Mouse (Mus musculus): Measurements from ENCODE around the gene Tef.
A peak's percentile ranks its signal among the peaks of the same experiment; 100 is the strongest.

The Tef gene

GRCm38 (mm10) chr15:81798421-81798820 lies 3.8 kb upstream of the Tef start:
- DNase-seq (ENCODE audit: low spot score in 2 of 2), result no peak

- no peak for DNase-seq (ENCODE audit: low spot score in 2 of 2)
Measured at GRCm38 (mm10) chr15:81800391-81800790, 1.8 kb upstream of the Tef start.

- DNase-seq (ENCODE audit: low spot score in 2 of 2), result peak in 1 of 2 experiments; percentile 69
Measured at GRCm38 (mm10) chr15:81802941-81803351, 725 bp downstream of the Tef start.

- no peak for DNase-seq (ENCODE audit: low spot score in 2 of 2)
Measured at GRCm38 (mm10) chr15:81803425-81803951, 1.3 kb downstream of the Tef start.

GRCm38 (mm10) chr15:81804172-81804571 lies 2.0 kb downstream of the Tef start:
- no peak for DNase-seq (ENCODE audit: low spot score in 2 of 2)

- no peak for DNase-seq (ENCODE audit: low spot score in 2 of 2)
Measured at GRCm38 (mm10) chr15:81804883-81805282, 2.7 kb downstream of the Tef start.

GRCm38 (mm10) chr15:81805624-81806023 lies 3.4 kb downstream of the Tef start:
- no peak for DNase-seq (ENCODE audit: low spot score in 2 of 2)

- no peak for DNase-seq (ENCODE audit: low spot score in 2 of 2)
Measured at GRCm38 (mm10) chr15:81806621-81807404, 4.6 kb downstream of the Tef start.

GRCm38 (mm10) chr15:81808799-81809198 lies 6.6 kb downstream of the Tef start:
- DNase-seq (ENCODE audit: low spot score in 2 of 2), result no peak

- no peak for DNase-seq (ENCODE audit: low spot score in 2 of 2)
Measured at GRCm38 (mm10) chr15:81809550-81809949, 7.3 kb downstream of the Tef start.

GRCm38 (mm10) chr15:81810150-81810549 lies 7.9 kb downstream of the Tef start:
- DNase-seq (ENCODE audit: low spot score in 2 of 2), result peak; percentile 69 to 74

GRCm38 (mm10) chr15:81810671-81811598 lies 8.7 kb downstream of the Tef start:
- peak; percentile 96 to 98 for DNase-seq (ENCODE audit: low spot score in 2 of 2)

- peak in 1 of 2 experiments; percentile 31 for DNase-seq (ENCODE audit: low spot score in 2 of 2)
Measured at GRCm38 (mm10) chr15:81811599-81811996, 9.4 kb downstream of the Tef start.

GRCm38 (mm10) chr15:81812287-81812686 lies 10.1 kb downstream of the Tef start:
- no peak for DNase-seq (ENCODE audit: low spot score in 2 of 2)

- DNase-seq (ENCODE audit: low spot score in 2 of 2), result no peak
Measured at GRCm38 (mm10) chr15:81812696-81813631, 10.7 kb downstream of the Tef start.

- no peak for DNase-seq (ENCODE audit: low spot score in 2 of 2)
Measured at GRCm38 (mm10) chr15:81813986-81814705, 11.9 kb downstream of the Tef start.

GRCm38 (mm10) chr15:81814716-81815370 lies 12.6 kb downstream of the Tef start:
- DNase-seq (ENCODE audit: low spot score in 2 of 2), result no peak

- DNase-seq (ENCODE audit: low spot score in 2 of 2), result no peak
Measured at GRCm38 (mm10) chr15:81818404-81818803, 16.2 kb downstream of the Tef start.

- no peak for DNase-seq (ENCODE audit: low spot score in 2 of 2)
Measured at GRCm38 (mm10) chr15:81822631-81823030, 20.4 kb downstream of the Tef start.

GRCm38 (mm10) chr15:81824832-81825231 lies 22.6 kb downstream of the Tef start:
- no peak for DNase-seq (ENCODE audit: low spot score in 2 of 2)
